Mouse (Mus musculus): Measurements from ENCODE around the gene Dmrtc2. TPM values are rescaled to one million over a fixed set of nuclear protein-coding genes. Genes with fewer than 3 reads are reported as not detected.

Gene Dmrtc2
- total and polyA plus RNA-seq, 3 experiments, result not detected

DNA sequence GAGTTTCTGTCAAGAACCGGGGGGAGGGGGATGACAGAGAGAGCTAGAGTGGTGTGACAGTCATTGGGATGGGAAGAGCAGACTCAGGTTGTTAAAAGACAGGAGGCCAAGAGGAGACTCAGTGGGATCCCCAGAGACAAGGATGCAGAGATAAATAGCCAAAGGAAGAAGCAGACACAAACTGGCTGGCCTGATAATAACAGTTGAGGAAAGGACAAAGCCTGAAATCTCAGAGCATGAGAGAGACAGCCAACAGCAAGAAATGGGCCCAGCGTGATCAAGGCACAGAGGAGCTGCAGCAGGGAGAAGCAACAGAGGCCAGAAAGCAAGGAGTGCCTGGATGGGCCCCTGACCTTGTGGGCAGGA lies 32.4 kb downstream of the Dmrtc2 start:
- DNase-seq, result no peak

- DNase-seq, result peak; percentile 84
These were observed 33.0 kb downstream of the Dmrtc2 start, which contains the start of gene Arhgef1 for GRCm38 (mm10) chr7:24902630-24903443. TSS of gene Arhgef1 (plus strand) at chr7:24902912.

DNA sequence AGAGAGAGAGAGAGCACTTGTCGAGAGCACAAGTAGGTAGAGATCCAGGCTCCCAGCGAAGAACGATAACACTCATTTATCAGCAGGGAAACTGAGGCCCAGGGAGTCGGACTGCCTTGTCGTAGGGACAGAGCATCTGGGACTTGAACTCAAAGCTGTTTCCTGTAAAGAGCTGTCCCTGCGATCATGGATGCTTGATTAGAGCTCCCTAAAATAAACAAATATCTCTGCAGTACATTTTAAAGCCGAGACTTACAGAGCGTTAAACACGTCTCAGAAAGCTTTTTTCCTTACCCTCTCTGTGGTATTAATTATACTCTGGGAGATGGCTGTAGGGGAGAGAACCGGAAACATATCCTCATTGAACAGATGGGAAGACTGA lies 33.6 kb downstream of the Dmrtc2 start:
- DNase-seq, result no peak

- DNase-seq, result peak; percentile 99
These were observed 34.2 kb downstream of the Dmrtc2 start for GRCm38 (mm10) chr7:24904070-24904483.

GRCm38 (mm10) chr7:24904936-24905335 lies 35.1 kb downstream of the Dmrtc2 start:
- DNase-seq, result peak; percentile 62

GRCm38 (mm10) chr7:24906551-24906950 lies 36.7 kb downstream of the Dmrtc2 start:
- no peak for DNase-seq

GRCm38 (mm10) chr7:24907211-24907748 lies 37.4 kb downstream of the Dmrtc2 start:
- no peak for DNase-seq

- no peak for DNase-seq
These were observed 42.6 kb downstream of the Dmrtc2 start for GRCm38 (mm10) chr7:24912480-24912879.

DNA sequence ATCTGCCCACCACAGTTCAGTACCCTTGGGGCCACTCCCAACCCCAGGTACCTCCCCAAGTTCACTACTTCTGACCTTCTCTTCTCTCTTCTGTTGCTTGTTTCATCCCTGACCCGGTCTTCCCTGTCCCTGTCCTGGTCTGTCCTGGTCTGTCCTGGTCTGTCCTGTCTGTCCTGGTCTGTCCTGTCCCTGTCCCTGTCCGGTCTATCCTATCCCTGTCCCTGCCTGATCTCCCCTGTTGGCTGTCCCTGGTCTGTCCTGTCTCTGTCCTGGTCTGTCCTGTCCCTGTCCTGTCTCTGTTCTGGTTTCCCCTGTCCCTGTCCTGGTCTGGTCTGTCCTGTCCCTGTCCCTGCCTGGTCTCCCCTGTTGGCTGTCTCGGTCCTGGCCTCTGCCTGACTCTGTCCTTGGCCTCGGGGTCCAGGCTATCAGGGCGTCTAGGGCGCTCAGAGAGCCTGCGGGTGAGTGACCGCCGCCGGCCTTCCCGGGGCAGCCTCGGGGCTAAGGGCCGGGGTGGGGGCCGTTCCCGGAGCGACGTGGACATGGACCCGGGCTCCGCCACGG lies 49.0 kb downstream of the Dmrtc2 start:
- DNase-seq, result peak; percentile 32

DNA sequence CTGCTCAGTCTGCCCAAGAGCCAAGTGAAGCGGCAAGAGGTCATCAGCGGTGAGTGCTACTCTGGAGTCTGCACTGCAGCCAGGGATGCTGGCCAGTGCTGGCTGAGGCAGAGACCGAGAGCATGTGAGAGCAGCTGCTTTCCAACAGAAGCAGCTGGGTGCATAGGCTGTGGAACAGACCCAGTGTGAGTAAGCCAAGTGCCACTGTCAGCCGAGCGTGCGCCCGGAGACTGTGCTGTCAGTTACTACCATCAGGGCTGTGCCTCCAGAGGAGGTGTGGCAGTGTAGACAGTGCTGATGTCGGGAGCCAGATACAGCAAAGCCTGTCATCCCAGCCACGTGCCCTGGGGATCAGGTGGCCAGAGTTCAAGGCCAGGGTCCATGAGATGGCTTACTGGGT lies 49.9 kb downstream of the Dmrtc2 start:
- DNase-seq, result no peak

Other genes starting within 250 kb of the Dmrtc2 start
- under 1 TPM; 0.79 to 0.84 TPM for gene Lypd3, start 233.5 kb upstream of the Dmrtc2 start, total RNA-seq (2021)
- 1.9 TPM in 2 replicates for gene Lypd3, start 233.5 kb upstream of the Dmrtc2 start, polyA plus RNA-seq (2012; rRNA removed)
- gene Tex101, start 193.4 kb upstream of the Dmrtc2 start, total RNA-seq (2021), result not detected
- gene Tex101, start 193.4 kb upstream of the Dmrtc2 start, polyA plus RNA-seq (2012; rRNA removed), result not detected in 2 replicates
- gene BC049730, start 160.8 kb upstream of the Dmrtc2 start, total RNA-seq (2021), result not detected
- gene BC049730, start 160.8 kb upstream of the Dmrtc2 start, polyA plus RNA-seq (2012; rRNA removed), result not detected in 2 replicates
- gene Gm4763, start 143.1 kb upstream of the Dmrtc2 start, total RNA-seq (2021), result not detected
- gene Gm4763, start 143.1 kb upstream of the Dmrtc2 start, polyA plus RNA-seq (2012; rRNA removed), result not detected in 2 replicates
- under 1 TPM in 1 of 2 experiments, not detected in 1; 0.17 TPM for gene Cd177, start 109.7 kb upstream of the Dmrtc2 start, total RNA-seq (2021)
- not detected in 2 replicates for gene Cd177, start 109.7 kb upstream of the Dmrtc2 start, polyA plus RNA-seq (2012; rRNA removed)
- gene Ceacam10, start 92.9 kb upstream of the Dmrtc2 start, total RNA-seq (2021), result not detected
- gene Ceacam10, start 92.9 kb upstream of the Dmrtc2 start, polyA plus RNA-seq (2012; rRNA removed), result not detected in 2 replicates
- under 1 TPM in 1 of 2 experiments, not detected in 1; 0.97 TPM for gene Gm9844, start 7.8 kb upstream of the Dmrtc2 start, total RNA-seq (2021)
- gene Gm9844, start 7.8 kb upstream of the Dmrtc2 start, polyA plus RNA-seq (2012; rRNA removed), result not detected in 2 replicates
- gene Lypd4, start 116 bp upstream of the Dmrtc2 start, total RNA-seq (2021), result not detected
- gene Lypd4, start 116 bp upstream of the Dmrtc2 start, polyA plus RNA-seq (2012; rRNA removed), result not detected in 2 replicates
- 1,000 to 10,000 TPM in 1 of 2 experiments, 100 to 1,000 TPM in 1; 601 to 1,035 TPM for gene Rps19, start 14.3 kb downstream of the Dmrtc2 start, total RNA-seq (2021)
- 230 TPM in 2 replicates for gene Rps19, start 14.3 kb downstream of the Dmrtc2 start, polyA plus RNA-seq (2012; rRNA removed)
- under 1 TPM; 0.46 to 0.86 TPM for gene Cd79a, start 27.3 kb downstream of the Dmrtc2 start, total RNA-seq (2021)
- gene Cd79a, start 27.3 kb downstream of the Dmrtc2 start, polyA plus RNA-seq (2012; rRNA removed), result 2.2 and 3.1 TPM in 2 replicates
- gene Arhgef1, start 32.9 kb downstream of the Dmrtc2 start, total RNA-seq (2021), result 10 to 100 TPM; 71.4 to 79.3 TPM
- gene Arhgef1, start 32.9 kb downstream of the Dmrtc2 start, polyA plus RNA-seq (2012; rRNA removed), result 195 and 229 TPM in 2 replicates
- not detected for gene Gm4881, start 74.4 kb downstream of the Dmrtc2 start, total RNA-seq (2021)
- gene Gm4881, start 74.4 kb downstream of the Dmrtc2 start, polyA plus RNA-seq (2012; rRNA removed), result not detected in 2 replicates
- gene Rabac1, start 102.7 kb downstream of the Dmrtc2 start, total RNA-seq (2021), result 100 to 1,000 TPM; 251 to 383 TPM
- gene Rabac1, start 102.7 kb downstream of the Dmrtc2 start, polyA plus RNA-seq (2012; rRNA removed), result 735 and 788 TPM in 2 replicates
- gene Atp1a3, start 135.9 kb downstream of the Dmrtc2 start, total RNA-seq (2021), result 100 to 1,000 TPM in 1 of 2 experiments, 10 to 100 TPM in 1; 59.1 to 147 TPM
- 115 and 153 TPM in 2 replicates for gene Atp1a3, start 135.9 kb downstream of the Dmrtc2 start, polyA plus RNA-seq (2012; rRNA removed)
- 10 to 100 TPM; 14.5 to 18.5 TPM for gene Grik5, start 202.3 kb downstream of the Dmrtc2 start, total RNA-seq (2021)
- 54.9 and 71.3 TPM in 2 replicates for gene Grik5, start 202.3 kb downstream of the Dmrtc2 start, polyA plus RNA-seq (2012; rRNA removed)
- 10 to 100 TPM; 21.3 to 21.9 TPM for gene Zfp574, start 202.5 kb downstream of the Dmrtc2 start, total RNA-seq (2021)
- gene Zfp574, start 202.5 kb downstream of the Dmrtc2 start, polyA plus RNA-seq (2012; rRNA removed), result 60.8 and 61.2 TPM in 2 replicates

Measured in adrenal gland, adult 2 months (tissue).